Mouse (Mus musculus): Measurements from ENCODE around the gene Cux2. TPM values are rescaled to one million over a fixed set of nuclear protein-coding genes. Genes with fewer than 3 reads are reported as not detected.

The Cux2 gene
- 0.17 TPM for polyA plus RNA-seq (2014; fragmentation: Illumina TruSeq; extraction: RNeasy Lipid Tissue Mini Kit (QIAGEN cat#74804))

DNA sequence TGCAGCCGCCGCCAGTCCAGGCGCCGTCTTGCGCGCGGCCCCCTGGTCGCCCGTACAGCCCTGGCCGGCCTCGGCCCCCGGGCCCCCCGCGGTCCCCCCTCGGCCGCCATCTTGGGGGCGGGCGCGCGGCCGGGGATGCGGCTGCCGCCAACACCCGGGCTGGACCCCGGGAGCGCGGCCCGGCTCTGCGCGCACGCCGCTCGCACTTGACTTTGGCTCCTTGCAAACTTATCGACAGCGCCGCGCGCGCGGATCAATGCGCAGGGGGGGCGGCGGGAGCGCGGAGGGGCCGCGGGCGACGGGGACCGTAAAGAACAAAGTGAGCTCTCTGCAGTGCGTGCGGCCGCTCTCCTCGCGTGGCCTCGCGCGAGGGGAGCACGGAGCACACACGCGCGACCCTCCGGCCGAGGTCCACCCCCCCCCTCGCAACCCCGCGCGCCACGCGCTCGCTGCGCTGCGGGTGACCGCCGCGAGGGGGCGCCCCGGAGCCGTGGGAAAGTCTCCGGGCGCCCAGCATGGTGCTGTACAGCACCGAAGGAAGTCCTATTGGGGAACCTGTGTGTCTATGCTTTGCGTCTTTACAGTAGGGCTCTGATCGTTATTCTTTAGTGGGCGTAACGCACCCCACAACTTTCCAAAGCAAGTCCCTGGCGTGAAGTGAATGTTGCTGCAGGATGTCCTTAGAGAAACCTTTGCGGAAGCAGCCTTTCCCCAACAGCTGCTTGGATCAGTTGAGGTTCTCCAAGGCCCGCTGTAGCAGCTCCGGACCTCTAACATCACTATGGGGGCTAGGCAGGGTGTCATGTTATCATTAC lies at the start of gene Cux2:
TSS of gene Cux2 (minus strand) at position 86 of the 815 bp plus-strand sequence.

DNA sequence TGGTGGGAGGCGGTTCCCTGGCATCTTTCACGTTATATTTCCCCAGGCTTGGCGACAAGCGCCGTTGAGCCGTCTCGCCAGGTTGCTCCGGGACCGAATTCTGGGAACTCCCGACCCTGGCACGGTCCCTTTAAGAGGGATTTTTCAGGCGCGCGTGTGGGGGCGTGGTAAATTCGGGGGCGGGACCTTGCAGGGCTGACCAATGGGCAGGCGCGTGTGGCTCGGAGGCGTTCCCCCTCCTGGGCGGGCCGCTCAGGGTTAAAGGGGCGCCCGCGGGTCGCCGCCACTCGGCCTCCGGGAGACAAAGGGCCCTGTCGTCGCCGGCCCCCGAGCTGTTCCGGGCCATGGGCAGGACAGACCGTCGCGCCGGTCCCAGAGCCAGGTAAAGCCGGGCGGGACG lies 201.2 kb downstream of the Cux2 start, which contains the start of gene Pheta1:
TSS of gene Pheta1 (plus strand) at position 242 of the 400 bp plus-strand sequence.

DNA sequence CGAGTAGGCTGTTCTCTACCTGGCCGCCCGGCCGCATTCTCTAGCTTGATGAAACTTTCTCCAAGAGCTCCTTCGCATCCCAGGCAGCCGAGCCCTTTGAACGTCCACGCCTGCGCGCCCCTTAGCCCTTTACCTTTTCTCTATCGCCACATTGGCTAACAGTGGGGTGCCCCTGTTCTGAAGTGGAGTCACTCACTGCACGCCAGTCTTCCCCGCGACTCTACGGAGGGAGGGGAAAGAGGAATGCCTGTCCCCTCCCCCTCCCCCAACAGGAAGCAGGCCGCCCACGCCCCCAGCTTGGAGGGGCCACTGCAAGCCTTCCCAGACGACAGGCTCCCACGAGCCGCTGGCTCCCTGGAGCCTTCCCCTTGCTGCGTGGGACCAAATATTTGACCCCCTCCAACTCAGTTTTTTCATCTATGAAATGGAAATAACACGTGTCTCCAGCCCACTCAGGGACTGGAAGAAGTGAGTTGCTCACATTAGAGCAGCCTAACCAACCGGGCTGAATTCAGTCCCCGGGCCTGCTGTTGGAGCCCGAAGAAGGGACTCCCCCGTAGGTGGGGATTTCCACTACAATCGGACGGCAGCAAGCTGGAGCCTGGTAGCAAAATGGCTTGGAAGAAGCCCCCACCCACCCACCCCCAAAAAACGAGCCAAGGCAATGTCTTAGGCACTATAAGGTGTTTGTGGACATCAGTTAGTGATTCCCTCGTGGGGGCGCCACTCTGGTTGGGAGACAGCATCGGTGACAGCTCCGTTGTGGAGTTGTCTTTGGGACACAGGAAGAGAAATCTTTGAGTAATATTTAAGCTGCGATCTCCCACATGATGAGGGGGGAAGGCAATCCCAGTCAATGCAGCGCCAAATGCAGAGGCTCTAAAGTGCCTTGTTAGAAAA lies 212.2 kb downstream of the Cux2 start, which contains the start of gene Sh2b3:
TSS of gene Sh2b3 (minus strand) at position 206 of the 900 bp plus-strand sequence.

Other genes starting within 250 kb of the Cux2 start
- 8.7 TPM for gene Sh2b3, start 212.5 kb downstream of the Cux2 start, polyA plus RNA-seq (2014; fragmentation: Illumina TruSeq; extraction: RNeasy Lipid Tissue Mini Kit (QIAGEN cat#74804))
- not detected for gene Pheta1, start 201.1 kb downstream of the Cux2 start, polyA plus RNA-seq (2014; fragmentation: Illumina TruSeq; extraction: RNeasy Lipid Tissue Mini Kit (QIAGEN cat#74804))
- not detected for gene Myl2, start 50.8 kb upstream of the Cux2 start, polyA plus RNA-seq (2014; fragmentation: Illumina TruSeq; extraction: RNeasy Lipid Tissue Mini Kit (QIAGEN cat#74804))
- not detected for gene Ccdc63, start 90.7 kb upstream of the Cux2 start, polyA plus RNA-seq (2014; fragmentation: Illumina TruSeq; extraction: RNeasy Lipid Tissue Mini Kit (QIAGEN cat#74804))
- 470 TPM for gene Ppp1cc, start 108.2 kb upstream of the Cux2 start, polyA plus RNA-seq (2014; fragmentation: Illumina TruSeq; extraction: RNeasy Lipid Tissue Mini Kit (QIAGEN cat#74804))
- gene Hvcn1, start 156.7 kb upstream of the Cux2 start, polyA plus RNA-seq (2014; fragmentation: Illumina TruSeq; extraction: RNeasy Lipid Tissue Mini Kit (QIAGEN cat#74804)), result 1.1 TPM
- gene Tctn1, start 214.4 kb upstream of the Cux2 start, polyA plus RNA-seq (2014; fragmentation: Illumina TruSeq; extraction: RNeasy Lipid Tissue Mini Kit (QIAGEN cat#74804)), result 2.5 TPM
- 35.9 TPM for gene Pptc7, start 234.3 kb upstream of the Cux2 start, polyA plus RNA-seq (2014; fragmentation: Illumina TruSeq; extraction: RNeasy Lipid Tissue Mini Kit (QIAGEN cat#74804))

Measured in ovary, adult 10 weeks (tissue).